Mouse (Mus musculus): ENCODE data around the gene Dram1.

GRCm38 (mm10) chr10:88369233-88369632 lies 9.6 kb downstream of the Dram1 start:
- TF ChIP-seq CTCF (IDR thresholded peaks at IDR 0.05; ENCODE audit: extremely low read depth, insufficient read depth, insufficient read length, insufficient replicate concordance) (no peak), POLR2A (IDR thresholded peaks at IDR 0.05; ENCODE audit: low read depth, low read length) (no peak)
